Mouse (Mus musculus): ENCODE measurements around the gene Cdc5l.
"Not testable (repeated sequence)": the region's sequence is repeated elsewhere in the genome, so short reads cannot be mapped to it uniquely, and the experiment has no call there.

Gene Cdc5l

GRCm38 (mm10) chr17:45433419-45434261, at the start of gene Cdc5l:
Cdc5l (minus strand) TSS chr17:45433737.
- peak; percentile 97 for DNase-seq

- DNase-seq: no peak
Measured at GRCm38 (mm10) chr17:45480429-45480828, 46.9 kb upstream of the Cdc5l start.

DNA sequence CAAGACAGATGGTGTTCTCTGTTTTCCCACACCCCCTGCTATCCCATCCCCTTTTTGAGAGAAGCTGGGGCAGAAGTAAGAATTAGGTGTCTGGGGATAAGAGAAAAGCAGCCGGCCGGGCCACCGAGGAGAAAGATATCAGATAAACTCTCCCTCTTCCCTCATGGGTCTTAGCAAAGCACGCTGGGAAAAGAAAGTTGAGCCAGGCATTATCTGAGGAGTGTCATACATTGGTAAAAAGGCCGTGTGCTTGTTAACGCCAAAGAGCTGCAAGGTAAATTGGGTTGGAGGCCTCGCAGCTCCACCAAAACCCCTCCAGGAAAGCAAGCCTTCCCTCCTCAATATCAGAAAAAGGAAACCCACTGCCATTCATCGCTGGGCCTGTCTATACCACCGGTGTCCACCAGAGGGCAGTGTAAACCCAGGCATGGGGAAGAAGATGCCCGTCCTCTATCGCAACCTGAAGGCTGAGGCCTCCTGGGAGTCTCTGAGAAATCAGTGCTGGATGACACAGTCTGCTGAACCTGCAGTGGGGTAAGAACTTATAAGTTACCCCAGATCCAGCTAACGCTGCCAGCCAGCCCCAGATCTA, 44.8 kb upstream of the Cdc5l start:
- DNase-seq: peak; percentile 83

- peak; percentile 92 for DNase-seq
Measured at GRCm38 (mm10) chr17:45474669-45475465, 41.3 kb upstream of the Cdc5l start, which contains the start of gene Spats1. Spats1 (minus strand) TSS chr17:45475415.

GRCm38 (mm10) chr17:45474146-45474545, 40.6 kb upstream of the Cdc5l start:
- no peak for DNase-seq

DNA sequence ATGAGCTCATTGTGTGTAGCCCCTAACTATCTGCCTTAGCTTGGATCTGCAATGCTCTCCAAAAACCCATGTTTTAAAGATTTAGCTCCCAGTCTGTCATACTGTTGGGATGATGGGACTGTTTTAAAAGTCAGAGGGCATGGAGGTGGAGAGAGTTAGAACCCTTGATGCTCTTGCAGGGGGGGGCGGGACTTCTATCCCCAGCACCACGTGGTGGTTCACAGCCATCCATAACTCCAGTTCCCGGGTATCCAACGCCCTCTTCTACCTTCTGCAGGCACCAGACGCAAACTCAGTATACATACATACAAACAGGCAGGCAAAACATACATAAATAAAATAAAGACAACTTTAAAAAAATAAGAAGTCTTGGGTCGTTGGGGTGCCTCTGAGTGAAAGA, 40.1 kb upstream of the Cdc5l start:
- DNase-seq: no peak

DNA sequence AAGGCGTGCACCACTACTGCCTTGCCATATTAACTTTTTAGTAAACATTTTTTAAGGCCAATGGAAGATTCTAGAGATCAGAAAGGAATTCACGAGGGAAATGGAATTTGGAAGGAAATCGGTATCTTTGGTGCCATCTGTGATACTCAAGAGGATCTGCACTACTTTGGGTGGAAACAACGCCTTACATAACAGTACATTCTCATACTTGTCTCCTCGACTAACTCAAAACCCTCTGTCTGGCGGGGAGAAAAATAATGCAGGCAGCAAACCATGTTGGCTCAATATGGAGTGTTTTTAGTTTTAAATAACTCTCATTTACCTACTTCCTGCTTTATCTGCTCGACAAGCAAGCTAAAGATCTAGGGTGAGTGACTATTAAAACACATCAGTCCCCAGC, 37.2 kb upstream of the Cdc5l start:
- peak; percentile 20 for DNase-seq

GRCm38 (mm10) chr17:45468302-45468701, 34.8 kb upstream of the Cdc5l start:
- DNase-seq: no peak

GRCm38 (mm10) chr17:45466701-45467100, 33.2 kb upstream of the Cdc5l start:
- DNase-seq: no peak

GRCm38 (mm10) chr17:45464255-45464654, 30.7 kb upstream of the Cdc5l start:
- DNase-seq: no peak

- DNase-seq: no peak
Measured at GRCm38 (mm10) chr17:45462506-45462905, 29.0 kb upstream of the Cdc5l start.

DNA sequence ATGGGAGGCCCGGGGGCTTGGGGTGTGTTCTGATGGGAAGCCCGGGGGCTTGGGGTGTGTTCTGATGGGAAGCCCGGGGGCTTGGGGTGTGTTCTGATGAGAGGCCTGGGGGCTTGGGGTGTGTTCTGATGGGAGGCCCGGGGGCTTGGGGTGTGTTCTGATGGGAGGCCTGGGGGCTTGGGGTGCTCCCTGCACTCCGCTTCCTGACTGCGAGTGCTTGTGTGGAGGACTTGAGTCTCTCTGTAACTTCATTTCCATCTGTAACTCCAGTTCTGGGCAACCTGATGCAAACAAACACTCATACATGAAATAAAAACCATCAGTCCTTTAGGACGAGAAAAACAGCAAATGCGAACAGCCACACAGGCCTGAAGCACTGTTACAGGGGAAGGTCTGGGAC, 25.5 kb upstream of the Cdc5l start:
- no peak for DNase-seq

DNA sequence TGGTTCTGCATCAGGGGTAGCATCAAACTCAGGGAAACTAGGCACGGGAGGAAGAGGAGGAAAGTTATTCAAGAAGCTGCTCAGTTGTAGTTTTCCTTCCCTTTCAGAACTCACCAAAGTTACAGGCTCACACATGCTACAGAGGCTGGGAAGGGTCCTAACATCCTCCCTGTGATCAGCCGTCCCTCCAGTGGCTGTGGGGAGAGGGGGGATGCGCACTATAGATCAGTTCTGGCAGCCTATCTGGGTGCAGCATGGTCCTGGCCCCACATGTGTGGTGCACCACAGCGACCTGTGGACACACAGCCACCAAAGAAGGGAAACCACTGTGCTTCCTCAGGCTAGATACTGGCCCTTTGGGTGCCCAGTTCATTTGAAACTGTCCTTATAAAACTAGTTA, 25.0 kb upstream of the Cdc5l start:
- DNase-seq: no peak

DNA sequence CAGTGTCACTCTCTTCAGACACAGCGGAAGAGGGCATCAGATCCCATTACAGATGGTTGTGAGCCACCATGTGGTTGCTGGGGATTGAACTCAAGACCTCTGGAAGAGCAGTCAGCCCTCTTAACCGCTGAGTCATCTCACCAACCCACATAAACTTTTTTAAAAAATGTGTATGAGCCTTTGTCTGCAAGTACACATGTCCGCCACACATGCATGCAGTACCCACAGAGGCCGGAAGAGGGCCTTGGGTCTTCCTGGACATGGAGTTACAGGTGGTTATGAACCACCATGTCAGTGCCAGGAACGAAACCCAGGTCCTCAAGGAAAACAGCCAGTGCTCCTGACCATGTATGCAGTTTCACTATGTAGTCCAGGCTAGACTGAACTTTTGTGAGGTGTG, 23.9 kb upstream of the Cdc5l start:
- DNase-seq: no peak

- DNase-seq: peak; percentile 33
Measured at GRCm38 (mm10) chr17:45456260-45457152, 23.0 kb upstream of the Cdc5l start.

- DNase-seq: not testable (repeated sequence)
Measured at GRCm38 (mm10) chr17:45455783-45456182, 22.2 kb upstream of the Cdc5l start.

GRCm38 (mm10) chr17:45454794-45455193, 21.3 kb upstream of the Cdc5l start:
- no peak for DNase-seq

GRCm38 (mm10) chr17:45452271-45452670, 18.7 kb upstream of the Cdc5l start:
- DNase-seq: no peak

DNA sequence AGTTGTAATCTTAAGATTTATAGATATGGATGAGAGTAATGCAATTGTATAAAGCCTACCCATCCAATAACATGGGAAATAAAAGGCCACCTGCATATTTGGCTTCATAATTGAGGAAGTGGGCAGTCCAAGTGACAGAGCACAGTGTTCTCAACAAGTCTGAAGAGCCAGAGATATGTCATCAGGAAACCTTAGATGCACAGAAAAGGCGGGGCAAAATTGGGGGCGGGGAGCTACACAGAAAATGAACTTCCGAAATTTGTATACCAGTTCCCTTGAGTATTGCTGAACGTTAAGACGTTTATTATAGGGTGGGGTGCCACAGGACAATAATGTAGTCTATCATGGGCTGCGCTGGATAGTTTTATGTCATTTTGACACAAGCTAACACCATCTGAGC, 16.6 kb upstream of the Cdc5l start:
- no peak for DNase-seq

- DNase-seq: no peak
Measured at GRCm38 (mm10) chr17:45449586-45449985, 16.0 kb upstream of the Cdc5l start.

DNA sequence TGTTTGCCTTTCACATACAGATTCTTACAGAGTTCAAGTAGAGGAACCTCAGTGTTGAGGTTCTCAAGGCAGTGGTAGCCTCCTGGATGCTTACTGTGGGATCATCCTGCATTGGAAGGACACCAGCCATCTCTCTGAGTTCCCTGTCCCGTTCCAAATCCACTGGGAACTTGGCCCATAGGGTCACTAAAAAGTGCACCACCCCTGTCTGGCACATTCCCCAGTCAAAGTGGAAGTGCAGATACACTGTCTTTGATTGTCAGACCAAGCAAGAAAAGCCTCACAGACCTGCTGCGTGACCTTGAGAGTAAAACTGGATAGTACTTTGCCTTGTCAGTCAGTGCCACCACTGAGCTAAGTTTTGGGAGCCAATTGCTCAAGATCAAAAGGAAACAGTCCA, 13.5 kb upstream of the Cdc5l start:
- DNase-seq: no peak

GRCm38 (mm10) chr17:45445923-45446322, 12.4 kb upstream of the Cdc5l start:
- DNase-seq: no peak

DNA sequence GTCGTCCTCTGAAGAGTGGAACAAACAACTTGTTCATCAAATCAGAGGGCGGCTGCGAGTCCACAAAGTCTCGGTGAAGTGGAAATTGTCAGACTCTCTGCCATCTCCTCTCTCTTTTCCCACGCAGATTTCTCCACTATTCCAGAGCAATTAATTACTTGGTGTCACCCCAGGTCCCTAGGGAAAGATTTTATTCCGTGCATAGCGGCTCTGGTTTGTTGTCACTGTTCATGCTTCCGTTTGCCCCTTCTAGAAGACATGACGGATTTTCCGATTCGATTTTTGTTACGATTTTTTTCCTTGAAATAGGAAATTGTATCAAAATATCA, 689 bp upstream of the Cdc5l start:
- no peak for DNase-seq

All from right cerebral cortex, adult 18-20 months (tissue).